18 mouse cellular contexts compared by ENCODE assay signal in genomic region chr17:46813637-46814036, GRCm38 (mm10). TPM values are rescaled to one million over a fixed set of nuclear protein-coding genes. Genes with fewer than 3 reads are reported as not detected.
"Had no signal": no experiment of that assay in that cellular context is flagged by ENCODE, and none has a peak within 500 bp of the region (broad histone marks: within the 10 kb centered on the region; RNA-seq: fewer than 3 reads in every experiment).

No protein-coding gene starts in this region.

- H3K27ac ChIP-seq: midbrain, embryonic 10.5 days; midbrain, embryonic 12.5 days; neural tube, embryonic 12.5 days; stomach, embryonic 15.5 days; stomach, postnatal 0 days had no signal

- H3K4me3 ChIP-seq: midbrain, embryonic 10.5 days; midbrain, embryonic 12.5 days; myocyte; neural tube, embryonic 12.5 days; stomach, embryonic 15.5 days had no signal

- H3K27me3 ChIP-seq: midbrain, embryonic 12.5 days; neural tube, embryonic 12.5 days; stomach, embryonic 15.5 days had no signal

- DNase-seq: lung, adult 18-20 months; lung, embryonic 14.5 days; lung, postnatal 10 days; lung, postnatal 4 days; midbrain, embryonic 14.5 days; right cerebral cortex, postnatal 14 days; thymus, adult 2 months; thymus, postnatal 25 days; thymus, postnatal 4 days had no signal

- H3K9ac ChIP-seq: lung, embryonic 14.5 days; midbrain, embryonic 12.5 days; neural tube, embryonic 12.5 days; stomach, embryonic 15.5 days had no signal

- ATAC-seq: midbrain, embryonic 16.5 days had no signal

- H3K9me3 ChIP-seq: midbrain, embryonic 10.5 days; midbrain, embryonic 12.5 days; neural tube, embryonic 12.5 days; stomach, embryonic 15.5 days had no signal

- H3K4me1 ChIP-seq: midbrain, embryonic 12.5 days; neural tube, embryonic 12.5 days; stomach, embryonic 15.5 days had no signal

- H3K4me2 ChIP-seq: lung, embryonic 14.5 days; midbrain, embryonic 12.5 days; neural tube, embryonic 12.5 days; stomach, embryonic 15.5 days had no signal

RNA-seq across cellular contexts. Expression of gene Ptcra, which starts 50.1 kb away (rescaled TPM):
- total RNA-seq: megakaryocyte, adult 5-6 weeks; megakaryocyte-erythroid progenitor cell, adult 5-6 weeks had no signal
- polyA plus RNA-seq: midbrain, embryonic 16.5 days had no signal
